Mouse (Mus musculus): ENCODE measurements at regions not wholly inside any gene's neighbourhood (a gene's known extent, or its start where the extent isn't known, plus 50 kb on each side); places are given as distances from the start of the nearest gene placed in this dataset.
A peak's percentile ranks its signal among the peaks of the same experiment; 100 is the strongest.

- DNase-seq (ENCODE audit: low read depth), result no peak
Observed at GRCm38 (mm10) chr1:182224836-182225235, 57.8 kb downstream of the Degs1 start.

GRCm38 (mm10) chr1:182223815-182224214 is 58.8 kb downstream of the Degs1 start:
- peak; percentile 28 for DNase-seq (ENCODE audit: low read depth)
